Mouse (Mus musculus) G1E (cell line): Measurements from ENCODE around the gene Pak4. TPM values are rescaled to one million over a fixed set of nuclear protein-coding genes. Genes with fewer than 3 reads are reported as not detected.
A peak's percentile ranks its signal among the peaks of the same experiment; 100 is the strongest.

ENCODE experiments used
- ATAC-seq: 2 replicates; pipeline ENCODE4 v1.8.0; 2016; ENCODE audit warnings: mild to moderate bottlenecking; ENCODE audit not compliant: insufficient number of reproducible peaks, poor library complexity, low FRiP score, severe bottlenecking; ENCODE audit errors: extremely low read depth
- DNase-seq: peaks from one replicate; pipeline ENCODE4 v3.0.0; 2012; ENCODE audit warnings: low spot score
- H3K27me3 ChIP-seq: 2 replicates; pipeline ENCODE4 v1.6.1; 2012; ENCODE audit warnings: mild to moderate bottlenecking, low read length, inconsistent platforms; ENCODE audit not compliant: insufficient read depth
- H3K36me3 ChIP-seq: replicated peaks from 2 replicates; pipeline ENCODE3; 2012; ENCODE audit warnings: mild to moderate bottlenecking, inconsistent platforms
- H3K4me1 ChIP-seq: 2 replicates; pipeline ENCODE4 v1.6.1; 2012; ENCODE audit warnings: low read depth, low read length, inconsistent platforms, mixed read lengths; ENCODE audit not compliant: insufficient read depth
- H3K4me3 ChIP-seq: 2 replicates; pipeline ENCODE4 v1.5.1; 2012; ENCODE audit warnings: low read depth, mild to moderate bottlenecking, inconsistent platforms, low read length, moderate library complexity, mixed read lengths
- H3K9me3 ChIP-seq: replicated peaks from 2 replicates; pipeline ENCODE4 v1.6.1; 2012; ENCODE audit warnings: inconsistent platforms
- CTCF ChIP-seq: IDR thresholded peaks from 2 replicates; pipeline ENCODE4 v1.5.1; 2012; ENCODE audit warnings: low read depth, low read length, inconsistent platforms, mixed read lengths
- GATA1 ChIP-seq: IDR thresholded peaks from 2 replicates; pipeline ENCODE4 v1.6.1; 2012; ENCODE audit warnings: borderline replicate concordance, low read length, inconsistent platforms, mixed read lengths
- GATA2 ChIP-seq: IDR thresholded peaks from 2 replicates; pipeline ENCODE4 v1.6.1; 2012; ENCODE audit warnings: low read depth, low read length, inconsistent platforms, borderline replicate concordance
- POLR2AphosphoS5 ChIP-seq: IDR thresholded peaks from 2 replicates; pipeline ENCODE4 v1.6.1; 2012; ENCODE audit warnings: low read depth, low read length, inconsistent platforms; ENCODE audit not compliant: insufficient replicate concordance
- TAL1 ChIP-seq: conservative IDR thresholded peaks from 2 replicates; pipeline ENCODE4 v1.6.1; 2012; ENCODE audit warnings: low read depth, low read length, inconsistent platforms, mixed read lengths
- polyA plus RNA-seq: library from polyadenylated mRNA; stranded (reverse); fragments of >175 nt; gene quantifications from 2 replicates; pipeline ENCODE4 v1.2.3, GENCODE M21; 2012
- total RNA-seq, 2 experiments: library from RNA; stranded (forward) in 1 of 2; stranded (reverse) in 1 of 2; fragments of 200-1000 nt in 1 of 2; fragments of >200 nt in 1 of 2; fragmentation: Nextera tagmentation in 1 of 2; gene quantifications; 2 replicates each; pipeline ENCODE4 v1.2.3; 2014 to 2017

The Pak4 gene
- total and polyA plus RNA-seq, 3 experiments: 5.6 to 72.6 (median 16.0) TPM

- ATAC-seq: no peak
- H3K4me1 ChIP-seq: peaks cover 99% of the 10 kb centered on the region
- H3K36me3 ChIP-seq: peaks cover 79% of the 10 kb centered on the region
These were observed 20.0 kb downstream of the Pak4 start for GRCm38 (mm10) chr7:28577826-28578542.

GRCm38 (mm10) chr7:28576271-28576914 is 21.6 kb downstream of the Pak4 start:
- H3K36me3 ChIP-seq: peaks cover 93% of the 10 kb centered on the region
- peaks cover 98% of the 10 kb centered on the region for H3K4me1 ChIP-seq
- no peak for TF ChIP-seq CTCF
- no peak for TF ChIP-seq GATA1
- TF ChIP-seq TAL1: no peak
- TF ChIP-seq GATA2: no peak
- no peak for TF ChIP-seq POLR2AphosphoS5
- peak overlapping the region; percentile 58; the same call in 1 of the 2 replicates for H3K4me3 ChIP-seq
- ATAC-seq (peak; percentile 15; the same call in 1 of the 2 replicates), DNase-seq (peak; percentile 63)
- H3K27me3 ChIP-seq: no peaks in the 10 kb centered on the region
- H3K9me3 ChIP-seq: no peaks in the 10 kb centered on the region

More at GRCm38 (mm10) chr7:28577826-28578542, 20.0 kb downstream of the Pak4 start:
- Histone ChIP-seq H3K9me3 (no peaks in the 10 kb centered on the region), H3K4me3 (peak overlapping the region; percentile 8; the same call in 1 of the 2 replicates), H3K27me3 (no peaks in the 10 kb centered on the region)
- TF ChIP-seq GATA2 (no peak), CTCF (no peak), TAL1 (no peak), POLR2AphosphoS5 (no peak), GATA1 (no peak)
- no peak for DNase-seq

DNA sequence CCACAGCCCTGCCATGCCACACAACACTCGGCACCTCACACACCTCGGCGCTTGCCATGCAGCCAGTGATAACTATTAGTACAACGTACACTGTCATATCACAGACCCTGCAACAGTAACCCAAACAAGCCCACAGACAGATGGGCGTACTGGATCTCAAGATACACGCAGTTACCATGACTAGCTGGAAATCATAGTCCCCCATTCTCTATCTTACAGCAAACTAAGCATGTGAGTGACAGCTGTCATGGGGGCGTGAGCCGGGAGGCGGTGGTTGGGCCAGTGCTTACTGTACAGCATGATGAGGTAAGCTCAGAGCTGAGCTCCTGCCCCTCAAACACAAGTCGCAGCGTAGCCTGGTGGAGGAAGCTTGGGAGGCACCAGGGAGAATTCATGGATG is 22.4 kb downstream of the Pak4 start:
- H3K27me3 ChIP-seq: no peaks in the 10 kb centered on the region
- no peak for TF ChIP-seq TAL1
- TF ChIP-seq GATA2: no peak
- no peak for TF ChIP-seq POLR2AphosphoS5
- TF ChIP-seq GATA1: no peak
- TF ChIP-seq CTCF: no peak
- peaks cover 93% of the 10 kb centered on the region for H3K36me3 ChIP-seq
- ATAC-seq: no peak
- peaks cover 97% of the 10 kb centered on the region for H3K4me1 ChIP-seq
- H3K9me3 ChIP-seq: no peaks in the 10 kb centered on the region
- no peak for DNase-seq
- no peak overlapping the region; the same call in 1 of the 2 replicates for H3K4me3 ChIP-seq

- TF ChIP-seq GATA1 (no peak), TAL1 (no peak), CTCF (no peak), GATA2 (no peak)
- peaks cover 94% of the 10 kb centered on the region for H3K36me3 ChIP-seq
- no peaks in the 10 kb centered on the region for H3K27me3 ChIP-seq
- H3K4me1 ChIP-seq: peaks cover 88% of the 10 kb centered on the region
- no peak for ATAC-seq
- no peaks in the 10 kb centered on the region for H3K9me3 ChIP-seq
- no peak overlapping the region for H3K4me3 ChIP-seq
- no peak for DNase-seq
These were observed 24.7 kb downstream of the Pak4 start for GRCm38 (mm10) chr7:28573236-28573635.

- no peak for TF ChIP-seq GATA1
- no peak for TF ChIP-seq CTCF
- TF ChIP-seq POLR2AphosphoS5: no peak
- TF ChIP-seq GATA2: no peak
- TF ChIP-seq TAL1: no peak
- H3K4me3 ChIP-seq: no peak overlapping the region
- ATAC-seq (no peak), DNase-seq (no peak)
- H3K27me3 ChIP-seq: no peaks in the 10 kb centered on the region
- H3K9me3 ChIP-seq: no peaks in the 10 kb centered on the region
- H3K36me3 ChIP-seq: peaks cover 94% of the 10 kb centered on the region
- H3K4me1 ChIP-seq: peaks cover 88% of the 10 kb centered on the region
These were observed 25.3 kb downstream of the Pak4 start for GRCm38 (mm10) chr7:28572689-28573088.

DNA sequence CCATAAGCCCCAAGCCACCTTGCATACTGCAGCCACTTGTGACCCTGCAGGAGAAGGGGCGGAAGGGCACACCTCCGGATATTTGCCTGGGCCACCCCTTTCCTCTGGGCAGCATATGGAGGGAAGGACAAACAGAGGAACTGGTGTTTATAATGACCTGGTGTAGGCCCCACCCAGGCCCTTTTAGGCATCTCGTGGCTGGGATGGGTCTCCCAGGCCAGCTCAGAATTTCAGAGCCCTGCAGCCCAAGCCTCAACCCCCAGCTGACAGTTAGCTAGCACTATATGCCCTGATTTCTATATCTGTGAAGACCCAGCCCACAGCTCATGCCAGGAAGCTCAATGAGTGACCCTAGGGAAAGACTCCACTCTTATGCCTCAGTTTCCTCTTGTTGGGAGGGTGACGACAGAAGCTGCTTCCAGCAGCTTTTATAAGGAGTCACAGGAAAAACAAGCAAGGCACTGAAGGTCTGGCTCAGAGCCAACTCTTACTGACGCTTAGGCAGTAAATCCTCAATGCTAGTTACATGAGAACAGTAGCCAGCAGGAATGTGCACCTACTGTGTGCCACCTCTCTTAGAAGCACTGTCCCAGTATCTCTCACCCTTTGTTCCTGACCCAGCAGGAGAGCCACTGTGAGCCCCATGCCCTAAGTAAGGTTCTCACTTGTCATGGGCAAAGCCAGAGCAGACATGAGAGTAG is 26.9 kb downstream of the Pak4 start:
- no peaks in the 10 kb centered on the region for H3K27me3 ChIP-seq
- DNase-seq (no peak), ATAC-seq (no peak)
- peaks cover 96% of the 10 kb centered on the region for H3K36me3 ChIP-seq
- TF ChIP-seq CTCF (no peak), TAL1 (no peak), GATA2 (no peak), GATA1 (no peak)
- peaks cover 77% of the 10 kb centered on the region for H3K4me1 ChIP-seq
- no peak overlapping the region for H3K4me3 ChIP-seq
- no peaks in the 10 kb centered on the region for H3K9me3 ChIP-seq
